Mouse (Mus musculus) brain, adult 10 weeks (tissue): Measurements from ENCODE around the gene Wfdc15b. TPM values are rescaled to one million over a fixed set of nuclear protein-coding genes. Genes with fewer than 3 reads are reported as not detected.

Source experiments
- polyA plus RNA-seq: library from polyadenylated mRNA; stranded (reverse); fragments of 350-450 nt; fragmentation: Illumina TruSeq; extraction: RNeasy Lipid Tissue Mini Kit (QIAGEN cat#74804); gene quantifications from one replicate; pipeline ENCODE4 v1.2.3, GENCODE M21; 2015; ENCODE audit warnings: low read depth, low replicate concordance

The Wfdc15b gene
- not detected for polyA plus RNA-seq

GRCm38 (mm10) chr2:164221522-164221921 is at the start of gene Wfdc15b:
Gene Wfdc15b (minus strand): TSS chr2:164221660.

GRCm38 (mm10) chr2:164256540-164256939 is 35.1 kb upstream of the Wfdc15b start, which contains the start of gene Svs3b:
Gene Svs3b (minus strand): TSS chr2:164256640.

GRCm38 (mm10) chr2:164238366-164238765 is 16.9 kb upstream of the Wfdc15b start, which contains the start of gene Svs2:
Gene Svs2 (minus strand): TSS chr2:164238466.

GRCm38 (mm10) chr2:164199626-164200327 is 21.7 kb downstream of the Wfdc15b start, which contains the start of gene Wfdc15a:
Gene Wfdc15a (minus strand): TSS chr2:164200130.

GRCm38 (mm10) chr2:164190576-164190975 is 30.9 kb downstream of the Wfdc15b start, which contains the start of gene Wfdc12:
Gene Wfdc12 (minus strand): TSS chr2:164190608.

GRCm38 (mm10) chr2:164182692-164183255 is 38.7 kb downstream of the Wfdc15b start, which contains the start of gene Wfdc5:
Gene Wfdc5 (minus strand): TSS chr2:164182742.

GRCm38 (mm10) chr2:164170902-164171301 is 50.6 kb downstream of the Wfdc15b start, which contains the start of gene Kcns1:
Gene Kcns1 (minus strand): TSS chr2:164171113.

Other genes starting within 250 kb of the Wfdc15b start
- gene Ywhab, start 226.7 kb downstream of the Wfdc15b start, polyA plus RNA-seq, result 503 TPM
- 0.86 TPM for gene Pabpc1l, start 196.2 kb downstream of the Wfdc15b start, polyA plus RNA-seq
- 22.5 TPM for gene Stk4, start 151.3 kb downstream of the Wfdc15b start, polyA plus RNA-seq
- 78.4 TPM for gene Tomm34, start 150.5 kb downstream of the Wfdc15b start, polyA plus RNA-seq
- gene Kcns1, start 50.5 kb downstream of the Wfdc15b start, polyA plus RNA-seq, result 14.4 TPM
- gene Wfdc5, start 38.9 kb downstream of the Wfdc15b start, polyA plus RNA-seq, result not detected
- not detected for gene Wfdc12, start 31.1 kb downstream of the Wfdc15b start, polyA plus RNA-seq
- not detected for gene Wfdc15a, start 21.5 kb downstream of the Wfdc15b start, polyA plus RNA-seq
- not detected for gene Svs2, start 16.8 kb upstream of the Wfdc15b start, polyA plus RNA-seq
- gene Svs3b, start 35.0 kb upstream of the Wfdc15b start, polyA plus RNA-seq, result not detected
- gene Svs4, start 56.8 kb upstream of the Wfdc15b start, polyA plus RNA-seq, result not detected
- gene Svs3a, start 67.6 kb upstream of the Wfdc15b start, polyA plus RNA-seq, result not detected
- not detected for gene Svs6, start 95.1 kb upstream of the Wfdc15b start, polyA plus RNA-seq
- not detected for gene Svs5, start 111.1 kb upstream of the Wfdc15b start, polyA plus RNA-seq
- gene Slpi, start 167.4 kb upstream of the Wfdc15b start, polyA plus RNA-seq, result not detected
- 0.13 TPM for gene Rbpjl, start 181.5 kb upstream of the Wfdc15b start, polyA plus RNA-seq
- 6.6 TPM for gene Matn4, start 183.5 kb upstream of the Wfdc15b start, polyA plus RNA-seq
- gene Sdc4, start 222.2 kb upstream of the Wfdc15b start, polyA plus RNA-seq, result 50.0 TPM
- 50.2 TPM for gene Sys1, start 235.3 kb upstream of the Wfdc15b start, polyA plus RNA-seq
- gene Gm20458, start 239.3 kb upstream of the Wfdc15b start, polyA plus RNA-seq, result not detected